Mouse (Mus musculus): ENCODE data around the gene Lhpp. TPM values are rescaled to one million over a fixed set of nuclear protein-coding genes. Genes with fewer than 3 reads are reported as not detected.

Lhpp gene
- polyA plus RNA-seq, 1 experiment from 2014 or later: 19.9 TPM

- peaks cover 28% of the 10 kb centered on the region for H3K4me1 ChIP-seq
- H3K4me2 ChIP-seq: no peak overlapping the region
- H3K9me3 ChIP-seq: no peaks in the 10 kb centered on the region
- WGBS: 67% methylated on average over 2 of the region's 2 CpGs
- no peak for ATAC-seq (ENCODE audit: insufficient number of reproducible peaks, insufficient read depth, low FRiP score, low TSS enrichment, low read depth)
- peaks cover 14% of the 10 kb centered on the region for H3K36me3 ChIP-seq
- H3K4me3 ChIP-seq: no peak overlapping the region
- no peak overlapping the region for H3K27ac ChIP-seq
- H3K27me3 ChIP-seq: no peaks in the 10 kb centered on the region
- no peak overlapping the region for H3K9ac ChIP-seq
Measured at GRCm38 (mm10) chr7:132751716-132752115, 141.3 kb downstream of the Lhpp start.

GRCm38 (mm10) chr7:132753518-132754388 is 143.3 kb downstream of the Lhpp start:
- ATAC-seq (ENCODE audit: insufficient number of reproducible peaks, insufficient read depth, low FRiP score, low TSS enrichment, low read depth): peak; percentile 58
- 0 out of 2 replicates have a peak overlapping the region, but pooled peaks have one; percentile 11 for H3K4me2 ChIP-seq
- H3K27ac ChIP-seq: peak overlapping the region; percentile 84
- peaks cover 30% of the 10 kb centered on the region for H3K36me3 ChIP-seq
- H3K27me3 ChIP-seq: no peaks in the 10 kb centered on the region
- 42% methylated on average over 4 of the region's 4 CpGs for WGBS
- H3K4me3 ChIP-seq: no peak overlapping the region
- H3K4me1 ChIP-seq: peaks cover 23% of the 10 kb centered on the region
- no peaks in the 10 kb centered on the region for H3K9me3 ChIP-seq
- H3K9ac ChIP-seq: no peak overlapping the region

- no peak for ATAC-seq (ENCODE audit: insufficient number of reproducible peaks, insufficient read depth, low FRiP score, low TSS enrichment, low read depth)
- 0 out of 2 replicates have a peak overlapping the region, but pooled peaks have one; percentile 11 for H3K4me2 ChIP-seq
- H3K27me3 ChIP-seq: no peaks in the 10 kb centered on the region
- H3K27ac ChIP-seq: peak overlapping the region; percentile 84
- no peak overlapping the region for H3K4me3 ChIP-seq
- H3K36me3 ChIP-seq: peaks cover 34% of the 10 kb centered on the region
- no peaks in the 10 kb centered on the region for H3K9me3 ChIP-seq
- no peak overlapping the region for H3K9ac ChIP-seq
- 38% methylated on average over 3 of the region's 3 CpGs for WGBS
- H3K4me1 ChIP-seq: peaks cover 23% of the 10 kb centered on the region
Measured at GRCm38 (mm10) chr7:132754389-132754750, 143.9 kb downstream of the Lhpp start.

Other genes with a start within 250 kb of the Lhpp start
- gene Oat, start 34.2 kb upstream of the Lhpp start, polyA plus RNA-seq (2015; fragmentation: Nextera tagmentation; extraction: Ambion mirVana): 175 and 200 TPM in 2 replicates
- not detected in 2 replicates for gene Nkx1-2, start 11.0 kb upstream of the Lhpp start, polyA plus RNA-seq (2015; fragmentation: Nextera tagmentation; extraction: Ambion mirVana)
- 23.0 and 25.7 TPM in 2 replicates for gene Fam53b, start 203.2 kb downstream of the Lhpp start, polyA plus RNA-seq (2015; fragmentation: Nextera tagmentation; extraction: Ambion mirVana)
- gene Eef1akmt2, start 242.0 kb downstream of the Lhpp start, polyA plus RNA-seq (2015; fragmentation: Nextera tagmentation; extraction: Ambion mirVana): 80.0 and 80.1 TPM in 2 replicates
- gene Abraxas2, start 248.6 kb downstream of the Lhpp start, polyA plus RNA-seq (2015; fragmentation: Nextera tagmentation; extraction: Ambion mirVana): 46.0 and 48.8 TPM in 2 replicates

Data from embryonic facial prominence, embryonic 13.5 days (tissue).